Mouse (Mus musculus) brain, embryonic 14.5 days (tissue): ENCODE measurements around the gene Fam83c.

Experiments used
- CTCF ChIP-seq: fragments of 200-500 bp; IDR thresholded peaks from 2 replicates; pipeline ENCODE4 v1.5.1; 2012; ENCODE audit warnings: inconsistent platforms, mild to moderate bottlenecking, moderate library complexity, borderline replicate concordance; ENCODE audit not compliant: insufficient read depth, insufficient read length; ENCODE audit errors: extremely low read depth
- POLR2A ChIP-seq: fragments of 200-500 bp; IDR thresholded peaks from 2 replicates; pipeline ENCODE4 v1.6.1; 2012; ENCODE audit warnings: mild to moderate bottlenecking, inconsistent platforms, borderline replicate concordance; ENCODE audit not compliant: poor library complexity, insufficient read depth, insufficient read length, severe bottlenecking; ENCODE audit errors: extremely low read depth

GRCm38 (mm10) chr2:155794674-155795445 lies 39.8 kb downstream of the Fam83c start:
- no peak for TF ChIP-seq CTCF
- TF ChIP-seq POLR2A, result no peak
